Mouse (Mus musculus): ENCODE measurements around the gene Ppp2r3c. TPM values are rescaled to one million over a fixed set of nuclear protein-coding genes. Genes with fewer than 3 reads are reported as not detected.
"Not testable (repeated sequence)": the region's sequence is repeated elsewhere in the genome, so short reads cannot be mapped to it uniquely, and the experiment has no call there.

The Ppp2r3c gene
- polyA plus RNA-seq, 1 experiment = 5.3 TPM

DNA sequence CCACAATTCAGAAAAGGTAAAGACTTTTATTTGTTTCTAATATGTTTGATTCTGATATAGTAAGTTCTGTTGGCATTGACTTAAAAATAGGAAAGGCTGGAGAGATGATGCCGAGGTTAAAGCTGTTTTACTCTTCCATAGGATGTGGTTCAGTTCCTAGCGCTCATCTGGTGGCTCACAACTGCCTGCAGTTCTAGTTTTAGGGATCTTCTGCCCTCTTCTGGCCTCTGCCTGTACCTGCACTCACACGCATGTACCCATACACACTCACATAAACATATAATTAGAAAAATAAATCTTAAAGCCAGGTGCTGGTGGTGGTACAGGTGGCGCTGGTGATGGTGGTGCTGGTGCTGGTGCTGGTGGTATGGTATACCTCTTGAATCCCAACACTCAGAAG, 3.6 kb upstream of the Ppp2r3c start:
- Histone ChIP-seq H3K4me2 (ENCODE audit: low read depth) (no peak overlapping the region), H3K79me2 (ENCODE audit: control insufficient read depth, insufficient read depth) (peaks cover 9% of the 10 kb centered on the region), H3ac (ENCODE audit: control insufficient read depth, insufficient read length) (no peak overlapping the region), H3K27me3 (ENCODE audit: control insufficient read depth, insufficient read depth, insufficient read length) (no peaks in the 10 kb centered on the region), H3K4me3 (no peak overlapping the region), H3K36me3 (ENCODE audit: control insufficient read depth, insufficient read depth) (peaks cover 5% of the 10 kb centered on the region)
- TF ChIP-seq POLR2A (IDR thresholded peaks at IDR 0.05; ENCODE audit: insufficient read length, low read depth) = no peak
- TF ChIP-seq MYOG (IDR thresholded peaks at IDR 0.05; ENCODE audit: control insufficient read depth in 1 of 3, insufficient read depth in 1 of 3, insufficient read length in 2 of 3, low read depth in 2 of 3) = no peak
- TF ChIP-seq USF1 (IDR thresholded peaks at IDR 0.05; ENCODE audit: low read depth) = no peak
- TF ChIP-seq E2F4 (IDR thresholded peaks at IDR 0.05; ENCODE audit: insufficient read depth) = no peak
- no peak for TF ChIP-seq MYOD1 (IDR thresholded peaks at IDR 0.05; ENCODE audit: control insufficient read depth in 1 of 3, insufficient read length in 2 of 3, low read depth in 2 of 3)
- TF ChIP-seq REST (IDR thresholded peaks at IDR 0.05; ENCODE audit: insufficient read depth, insufficient read length) = no peak
- no peak for TF ChIP-seq TCF12 (IDR thresholded peaks at IDR 0.05; ENCODE audit: insufficient read depth, poor library complexity, severe bottlenecking)
- no peak for TF ChIP-seq SRF (IDR thresholded peaks at IDR 0.05; ENCODE audit: control insufficient read depth, insufficient read length, low read depth)
- no peak for TF ChIP-seq MAX (IDR thresholded peaks at IDR 0.05; ENCODE audit: low read depth)
- no peak for TF ChIP-seq POLR2AphosphoS2 (IDR thresholded peaks at IDR 0.05; ENCODE audit: insufficient read length, low read depth)
- TF ChIP-seq TCF3 (IDR thresholded peaks at IDR 0.05; ENCODE audit: insufficient read length, low read depth) = no peak

DNA sequence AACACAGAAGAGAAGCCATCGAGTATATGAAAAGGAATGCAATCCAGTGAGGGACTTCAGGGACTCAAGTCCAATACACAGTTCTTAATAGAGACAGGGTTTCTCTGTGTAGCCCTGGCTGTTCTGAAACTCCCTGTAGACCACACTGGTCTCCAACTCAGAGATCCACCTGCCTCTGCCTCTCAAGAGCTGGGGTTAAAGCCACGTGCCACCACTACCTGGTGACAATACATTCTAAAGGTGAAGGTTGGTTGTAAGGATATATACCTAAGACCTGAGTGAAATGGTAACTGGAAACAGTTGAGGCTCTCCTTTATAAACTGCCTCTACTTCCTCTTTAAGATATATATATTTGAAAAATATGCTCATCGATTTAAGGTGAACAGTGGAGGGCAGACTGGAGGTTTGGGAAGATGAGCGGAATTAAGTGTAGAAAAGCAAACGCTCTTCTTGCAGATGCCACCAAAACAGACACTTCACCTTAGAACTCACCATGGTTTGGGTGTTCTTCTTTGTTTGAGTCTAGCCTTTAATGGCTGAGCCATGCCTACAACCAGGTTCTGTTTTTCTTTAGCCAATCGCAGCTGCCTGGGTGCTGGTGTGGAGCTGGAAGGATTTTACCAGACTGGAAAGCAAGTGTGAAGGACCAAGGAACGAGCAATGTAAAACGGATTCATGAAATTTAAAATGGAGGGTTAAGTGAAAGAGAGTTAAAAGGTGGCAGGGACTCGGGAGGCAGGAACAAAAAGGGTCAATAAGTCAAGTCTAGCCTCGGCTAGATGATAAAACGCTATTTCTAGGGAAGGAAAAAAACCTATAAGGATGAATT, 1.1 kb downstream of the Ppp2r3c start:
- Histone ChIP-seq H3K4me2 (ENCODE audit: low read depth) (peak overlapping the region; percentile 75), H3K4me3 (peak overlapping the region; percentile 65), H3K79me2 (ENCODE audit: control insufficient read depth, insufficient read depth) (peaks cover 16% of the 10 kb centered on the region), H3ac (ENCODE audit: control insufficient read depth, insufficient read length) (peak overlapping the region; percentile 67), H3K36me3 (ENCODE audit: control insufficient read depth, insufficient read depth) (peaks cover 22% of the 10 kb centered on the region), H3K27me3 (ENCODE audit: control insufficient read depth, insufficient read depth, insufficient read length) (no peaks in the 10 kb centered on the region)
- TF ChIP-seq REST (IDR thresholded peaks at IDR 0.05; ENCODE audit: insufficient read depth, insufficient read length) = no peak
- TF ChIP-seq POLR2AphosphoS2 (IDR thresholded peaks at IDR 0.05; ENCODE audit: insufficient read length, low read depth) = no peak
- no peak for TF ChIP-seq POLR2A (IDR thresholded peaks at IDR 0.05; ENCODE audit: insufficient read length, low read depth)
- TF ChIP-seq MYOG (IDR thresholded peaks at IDR 0.05; ENCODE audit: control insufficient read depth in 1 of 3, insufficient read depth in 1 of 3, insufficient read length in 2 of 3, low read depth in 2 of 3) = no peak

DNA sequence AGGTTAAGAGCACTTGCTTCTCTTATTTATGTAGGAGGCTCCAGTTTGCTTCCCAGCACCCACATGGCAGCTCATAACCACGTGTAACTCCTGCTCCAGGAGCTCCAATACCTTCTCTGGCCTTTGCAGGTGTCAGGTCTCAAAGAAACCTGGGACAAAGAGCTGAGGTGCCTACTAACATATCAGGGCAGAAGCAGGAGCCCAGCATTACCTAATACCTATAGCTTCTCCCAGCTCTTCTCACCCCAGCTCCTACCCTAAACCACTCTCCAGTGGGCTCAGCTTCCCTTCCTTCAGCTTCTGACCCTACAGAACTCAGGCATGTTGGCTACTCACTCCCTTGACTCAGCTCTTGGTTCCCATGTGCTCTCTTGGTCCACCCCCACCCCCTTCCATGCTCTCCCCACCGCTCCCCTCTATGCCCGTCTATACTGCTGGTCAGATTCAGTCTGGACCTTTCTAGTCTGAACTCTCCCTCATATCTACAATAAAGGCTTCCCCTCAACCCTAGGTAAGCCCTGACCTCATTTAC, 1.9 kb downstream of the Ppp2r3c start:
- Histone ChIP-seq H3ac (ENCODE audit: control insufficient read depth, insufficient read length) (no peak overlapping the region), H3K4me2 (ENCODE audit: low read depth) (peak overlapping the region; percentile 75), H3K79me2 (ENCODE audit: control insufficient read depth, insufficient read depth) (peaks cover 16% of the 10 kb centered on the region), H3K36me3 (ENCODE audit: control insufficient read depth, insufficient read depth) (peaks cover 23% of the 10 kb centered on the region), H3K4me3 (peak overlapping the region; percentile 65), H3K27me3 (ENCODE audit: control insufficient read depth, insufficient read depth, insufficient read length) (no peaks in the 10 kb centered on the region)
- TF ChIP-seq POLR2A (IDR thresholded peaks at IDR 0.05; ENCODE audit: insufficient read length, low read depth) (no peak), CEBPB (IDR thresholded peaks at IDR 0.05; ENCODE audit: insufficient read depth, poor library complexity, severe bottlenecking) (no peak), TCF3 (IDR thresholded peaks at IDR 0.05; ENCODE audit: insufficient read length, low read depth) (no peak), MYOD1 (IDR thresholded peaks at IDR 0.05; ENCODE audit: control insufficient read depth in 1 of 3, insufficient read length in 2 of 3, low read depth in 2 of 3) (no peak), USF1 (IDR thresholded peaks at IDR 0.05; ENCODE audit: low read depth) (no peak), REST (IDR thresholded peaks at IDR 0.05; ENCODE audit: insufficient read depth, insufficient read length) (no peak), SRF (IDR thresholded peaks at IDR 0.05; ENCODE audit: control insufficient read depth, insufficient read length, low read depth) (no peak), E2F4 (IDR thresholded peaks at IDR 0.05; ENCODE audit: insufficient read depth) (no peak), POLR2AphosphoS2 (IDR thresholded peaks at IDR 0.05; ENCODE audit: insufficient read length, low read depth) (no peak), MYOG (IDR thresholded peaks at IDR 0.05; ENCODE audit: control insufficient read depth in 1 of 3, insufficient read depth in 1 of 3, insufficient read length in 2 of 3, low read depth in 2 of 3) (no peak), MAX (IDR thresholded peaks at IDR 0.05; ENCODE audit: low read depth) (no peak), TCF12 (IDR thresholded peaks at IDR 0.05; ENCODE audit: insufficient read depth, poor library complexity, severe bottlenecking) (no peak)

DNA sequence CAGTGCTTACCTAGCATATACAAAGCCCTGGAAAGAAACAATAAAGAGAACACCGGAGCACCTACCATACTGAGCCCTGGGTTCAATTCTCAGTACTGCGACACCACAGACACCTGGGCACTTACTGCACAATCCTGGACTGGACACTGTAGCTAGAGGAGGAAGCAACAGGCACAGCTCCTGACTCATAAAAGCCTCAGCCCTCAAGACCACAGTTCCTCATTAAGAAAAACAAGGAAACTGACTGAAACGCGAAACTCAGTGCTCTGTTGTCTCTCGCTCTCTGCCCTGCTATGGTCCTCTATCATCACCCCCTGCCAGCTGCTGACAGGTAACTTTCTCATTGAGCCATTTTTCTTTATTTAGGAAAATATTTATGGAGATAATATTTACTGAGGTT, 3.5 kb downstream of the Ppp2r3c start, which contains the start of gene 1110008L16Rik:
Gene 1110008L16Rik, plus strand, starts transcription at position 242 of the 400 bp plus-strand sequence.
- H3K4me3 ChIP-seq = no peak within 1 kb of the TSS
- peaks cover 16% of the 10 kb centered on the region for H3K79me2 ChIP-seq (ENCODE audit: control insufficient read depth, insufficient read depth)
- H3ac ChIP-seq (ENCODE audit: control insufficient read depth, insufficient read length) = no peak within 1 kb of the TSS
- peaks cover 23% of the 10 kb centered on the region for H3K36me3 ChIP-seq (ENCODE audit: control insufficient read depth, insufficient read depth)
- no peak for TF ChIP-seq SRF (IDR thresholded peaks at IDR 0.05; ENCODE audit: control insufficient read depth, insufficient read length, low read depth)
- H3K27me3 ChIP-seq (ENCODE audit: control insufficient read depth, insufficient read depth, insufficient read length) = no peaks in the 10 kb centered on the region
- no peak within 1 kb of the TSS for H3K4me2 ChIP-seq (ENCODE audit: low read depth)

DNA sequence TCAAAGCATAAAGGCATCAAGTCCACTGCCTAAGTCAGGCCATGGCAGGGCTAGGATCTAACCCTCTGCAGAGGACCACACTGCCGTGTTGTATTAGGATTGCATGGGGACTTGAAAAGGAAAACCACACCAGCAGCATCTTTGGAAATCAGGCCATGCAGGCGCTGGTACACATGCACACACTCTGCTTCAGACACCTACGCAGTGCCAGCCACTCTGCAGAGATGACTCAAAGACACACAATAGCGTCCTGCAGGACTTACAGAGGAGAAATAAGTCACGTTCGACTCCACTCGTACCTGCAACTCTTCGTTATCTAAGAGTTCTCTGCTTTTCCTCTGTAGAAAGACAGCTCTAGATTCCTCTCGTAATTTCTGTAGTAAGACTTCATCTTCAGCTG, 4.7 kb downstream of the Ppp2r3c start:
- TF ChIP-seq REST (IDR thresholded peaks at IDR 0.05; ENCODE audit: insufficient read depth, insufficient read length) (no peak), CEBPB (IDR thresholded peaks at IDR 0.05; ENCODE audit: insufficient read depth, poor library complexity, severe bottlenecking) (no peak), POLR2A (IDR thresholded peaks at IDR 0.05; ENCODE audit: insufficient read length, low read depth) (no peak), SRF (IDR thresholded peaks at IDR 0.05; ENCODE audit: control insufficient read depth, insufficient read length, low read depth) (no peak), TCF3 (IDR thresholded peaks at IDR 0.05; ENCODE audit: insufficient read length, low read depth) (no peak), MAX (IDR thresholded peaks at IDR 0.05; ENCODE audit: low read depth) (no peak), POLR2AphosphoS2 (IDR thresholded peaks at IDR 0.05; ENCODE audit: insufficient read length, low read depth) (no peak), MYOG (IDR thresholded peaks at IDR 0.05; ENCODE audit: control insufficient read depth in 1 of 3, insufficient read depth in 1 of 3, insufficient read length in 2 of 3, low read depth in 2 of 3) (no peak), USF1 (IDR thresholded peaks at IDR 0.05; ENCODE audit: low read depth) (no peak), E2F4 (IDR thresholded peaks at IDR 0.05; ENCODE audit: insufficient read depth) (no peak), MYOD1 (IDR thresholded peaks at IDR 0.05; ENCODE audit: control insufficient read depth in 1 of 3, insufficient read length in 2 of 3, low read depth in 2 of 3) (no peak), TCF12 (IDR thresholded peaks at IDR 0.05; ENCODE audit: insufficient read depth, poor library complexity, severe bottlenecking) (no peak)
- Histone ChIP-seq H3ac (ENCODE audit: control insufficient read depth, insufficient read length) (no peak overlapping the region), H3K27me3 (ENCODE audit: control insufficient read depth, insufficient read depth, insufficient read length) (no peaks in the 10 kb centered on the region), H3K4me3 (no peak overlapping the region), H3K79me2 (ENCODE audit: control insufficient read depth, insufficient read depth) (peaks cover 16% of the 10 kb centered on the region), H3K36me3 (ENCODE audit: control insufficient read depth, insufficient read depth) (peaks cover 23% of the 10 kb centered on the region), H3K4me2 (ENCODE audit: low read depth) (no peak overlapping the region)

DNA sequence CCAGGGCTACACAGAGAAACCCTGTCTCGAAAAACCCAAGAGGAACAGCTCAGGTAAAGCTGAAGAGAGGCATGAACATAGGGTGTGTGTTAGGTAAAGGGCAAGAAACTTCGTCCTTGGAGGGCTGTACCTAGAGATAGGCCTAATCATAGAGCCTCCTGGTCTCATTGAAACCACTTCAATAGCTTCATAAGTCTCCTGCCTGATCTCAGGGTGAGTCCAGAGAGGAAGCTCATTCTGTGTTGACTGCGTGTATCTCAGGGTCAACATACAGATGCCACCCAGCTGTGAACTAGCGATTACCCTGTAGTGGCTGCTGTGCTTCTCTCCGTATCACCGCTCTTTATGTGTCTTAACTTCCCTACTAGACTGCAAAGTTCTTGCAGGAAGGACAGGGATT, 25.2 kb downstream of the Ppp2r3c start:
- not testable (repeated sequence) for H3K4me2 ChIP-seq (ENCODE audit: low read depth); H3K27me3 ChIP-seq (ENCODE audit: control insufficient read depth, insufficient read depth, insufficient read length); H3K36me3 ChIP-seq (ENCODE audit: control insufficient read depth, insufficient read depth); H3K79me2 ChIP-seq (ENCODE audit: control insufficient read depth, insufficient read depth); H3K4me3 ChIP-seq; H3ac ChIP-seq (ENCODE audit: control insufficient read depth, insufficient read length)
